Comparison of ENCODE assay signal across 10 mouse cellular contexts in genomic region chr12:79648812-79649700, GRCm38 (mm10).
DNase-seq lines count a peak whose midpoint lies in the region; ATAC-seq and TF ChIP-seq lines count a peak whose summit lies in the region.
"Had no signal": no experiment of that assay in that cellular context is flagged by ENCODE, and none has a peak within 500 bp of the region (broad histone marks: within the 10 kb centered on the region; RNA-seq: fewer than 3 reads in every experiment).

No protein-coding gene starts in this region.

- H3K27ac ChIP-seq in forebrain, embryonic 10.5 days, result peak overlapping the region; percentile 78
- no peak overlapping the region for H3K27ac ChIP-seq in forebrain, postnatal 0 days (ENCODE audit: low read depth, low read length)
- H3K27ac ChIP-seq in intestine, postnatal 0 days (ENCODE audit: low read depth, low read length), result no peak overlapping the region
- H3K27ac ChIP-seq: liver, embryonic 15.5 days had no signal

- no peaks in the 10 kb centered on the region for H3K36me3 ChIP-seq in forebrain, embryonic 10.5 days (replicated peaks)
- no peaks in the 10 kb centered on the region for H3K36me3 ChIP-seq in forebrain, postnatal 0 days (ENCODE audit: insufficient read depth)
- no peaks in the 10 kb centered on the region for H3K36me3 ChIP-seq in intestine, postnatal 0 days (ENCODE audit: control insufficient read depth, insufficient read depth)
- H3K36me3 ChIP-seq: liver, embryonic 15.5 days had no signal

- peaks cover 28% of the 10 kb centered on the region for H3K4me1 ChIP-seq in forebrain, embryonic 10.5 days
- H3K4me1 ChIP-seq in forebrain, postnatal 0 days (ENCODE audit: insufficient read depth), result no peaks in the 10 kb centered on the region
- no peaks in the 10 kb centered on the region for H3K4me1 ChIP-seq in intestine, postnatal 0 days (replicated peaks; ENCODE audit: control insufficient read depth, insufficient read depth, low read length)

- no peak overlapping the region for H3K4me3 ChIP-seq in forebrain, embryonic 10.5 days
- no peak overlapping the region for H3K4me3 ChIP-seq in forebrain, postnatal 0 days (ENCODE audit: low read depth, low read length)
- no peak overlapping the region for H3K4me3 ChIP-seq in intestine, postnatal 0 days (ENCODE audit: low read depth, low read length)
- H3K4me3 ChIP-seq: liver, embryonic 15.5 days had no signal

- TF ChIP-seq CTCF in forebrain, postnatal 0 days (IDR thresholded peaks at IDR 0.05; ENCODE audit: low read depth), result no peak
- TF ChIP-seq CTCF in intestine, postnatal 0 days (IDR thresholded peaks at IDR 0.05; ENCODE audit: low read depth), result 0 out of 2 replicates have a peak, but pooled peaks have one; percentile 6

- no peak overlapping the region for H3K4me2 ChIP-seq in forebrain, postnatal 0 days (ENCODE audit: low read depth)
- no peak overlapping the region for H3K4me2 ChIP-seq in intestine, postnatal 0 days (replicated peaks; ENCODE audit: low read depth)
- H3K4me2 ChIP-seq: liver, embryonic 15.5 days had no signal

- no peak for DNase-seq in forebrain, embryonic 10.5 days (ENCODE audit: extremely low spot score, low spot score)
- DNase-seq in forebrain, postnatal 0 days, result no peak
- DNase-seq in lung, postnatal 36 days, result peak; percentile 46
- DNase-seq in lung, postnatal 4 days, result no peak
- peak; percentile 48 for DNase-seq in retina, postnatal 1 day
- DNase-seq in cerebellum, adult 8-10 months, result no peak
- DNase-seq in layer of hippocampus, adult 9-11 months, result no peak
- DNase-seq: cerebellum, adult 9-11 months had no signal

- 52% methylated on average over 7 of the region's 7 CpGs for WGBS in forebrain, embryonic 10.5 days
- 45% methylated on average over 7 of the region's 7 CpGs for WGBS in forebrain, postnatal 0 days
- 71% methylated on average over 7 of the region's 7 CpGs for WGBS in intestine, postnatal 0 days

- no peak overlapping the region for H3K9ac ChIP-seq in forebrain, postnatal 0 days
- no peak overlapping the region for H3K9ac ChIP-seq in intestine, postnatal 0 days (ENCODE audit: low read depth, low read length)
- H3K9ac ChIP-seq: liver, embryonic 15.5 days had no signal

- H3K9me3 ChIP-seq in forebrain, embryonic 10.5 days, result no peaks in the 10 kb centered on the region
- H3K9me3 ChIP-seq in forebrain, postnatal 0 days (ENCODE audit: low read length), result no peaks in the 10 kb centered on the region
- H3K9me3 ChIP-seq in intestine, postnatal 0 days (ENCODE audit: control insufficient read depth), result no peaks in the 10 kb centered on the region
- H3K9me3 ChIP-seq: liver, embryonic 15.5 days had no signal

- no peaks in the 10 kb centered on the region for H3K27me3 ChIP-seq in forebrain, embryonic 10.5 days (ENCODE audit: poor library complexity, severe bottlenecking)
- H3K27me3 ChIP-seq in forebrain, postnatal 0 days (ENCODE audit: insufficient read depth, low read length), result no peaks in the 10 kb centered on the region
- no peaks in the 10 kb centered on the region for H3K27me3 ChIP-seq in intestine, postnatal 0 days (replicated peaks; ENCODE audit: control insufficient read depth, insufficient read depth, low read length)
- H3K27me3 ChIP-seq: liver, embryonic 15.5 days had no signal

- ATAC-seq in forebrain, postnatal 0 days, result no peak
- peak; percentile 56; the same call in 1 of the 2 replicates for ATAC-seq in intestine, postnatal 0 days

Comparison
In these comparisons a context has a peak if more than half of its experiments do, and no peak if none do; other contexts are left out.
1. DNase-seq: peak in lung, postnatal 36 days (single experiment) and retina, postnatal 1 day (single experiment); none in forebrain, embryonic 10.5 days (single experiment), forebrain, postnatal 0 days (single experiment), lung, postnatal 4 days (0 of 2), cerebellum, adult 8-10 months (single experiment) and layer of hippocampus, adult 9-11 months (single experiment).